Mouse (Mus musculus) hindbrain, embryonic 13.5 days (tissue): ENCODE data around the gene Lmf2. TPM values are rescaled to one million over a fixed set of nuclear protein-coding genes. Genes with fewer than 3 reads are reported as not detected.

ENCODE experiments used
- ATAC-seq: fragments of 200-750 bp; cut with Nextera tagmentation; 2 replicates; pipeline ENCODE4 v1.8.0; 2017; ENCODE audit warnings: moderate TSS enrichment; ENCODE audit not compliant: low FRiP score
- H3K27ac ChIP-seq: fragments of 300-500 bp; sonication (generic); 2 replicates; pipeline ENCODE4 v1.5.1; 2015; ENCODE audit warnings: inconsistent platforms, mild to moderate bottlenecking, moderate library complexity
- H3K27me3 ChIP-seq: fragments of 300-500 bp; sonication (generic); 2 replicates; pipeline ENCODE4 v1.6.1; 2015; ENCODE audit warnings: mild to moderate bottlenecking, inconsistent platforms
- H3K36me3 ChIP-seq: fragments of 300-500 bp; sonication (generic); 2 replicates; pipeline ENCODE4 v1.6.1; 2015; ENCODE audit warnings: mild to moderate bottlenecking, inconsistent platforms
- H3K4me1 ChIP-seq: fragments of 300-500 bp; sonication (generic); replicated peaks from 2 replicates; pipeline ENCODE4 v1.6.1; 2015; ENCODE audit warnings: inconsistent platforms
- H3K4me2 ChIP-seq: fragments of 300-500 bp; sonication (generic); 2 replicates; pipeline ENCODE4 v1.6.1; 2015; ENCODE audit warnings: inconsistent platforms, mild to moderate bottlenecking, moderate library complexity
- H3K4me3 ChIP-seq: fragments of 300-500 bp; sonication (generic); 2 replicates; pipeline ENCODE4 v1.5.1; 2015; ENCODE audit warnings: mild to moderate bottlenecking, inconsistent platforms
- H3K9ac ChIP-seq: fragments of 300-500 bp; sonication (generic); 2 replicates; pipeline ENCODE4 v1.6.1; 2015; ENCODE audit warnings: mild to moderate bottlenecking, inconsistent platforms
- H3K9me3 ChIP-seq: fragments of 300-500 bp; sonication (generic); 2 replicates; pipeline ENCODE4 v1.6.1; 2016; ENCODE audit warnings: inconsistent platforms
- WGBS: fragments of 180-500 bp; shearing (Covaris S2); methylation state at CpG from one replicate; pipeline ENCODE4 v1.1.7; 2015; 5-methylcytosine and 5-hydroxymethylcytosine counted together
- microRNA-seq: library from miRNA; unstranded; fragments of <30 nt; microRNA quantifications from one replicate; pipeline ENCODE4, GENCODE M21; 2016
- polyA plus RNA-seq: library from polyadenylated mRNA; unstranded; fragments of >200 nt; fragmentation: Nextera tagmentation; extraction: Ambion mirVana; gene quantifications from 2 replicates; pipeline ENCODE4 v1.2.1, GENCODE M21; 2015

The Lmf2 gene
- polyA plus RNA-seq, 1 experiment from 2014 or later = 32.6 TPM

GRCm38 (mm10) chr15:89313359-89313758 lies 42.1 kb downstream of the Lmf2 start:
- Histone ChIP-seq H3K27me3 (no peaks in the 10 kb centered on the region), H3K36me3 (no peaks in the 10 kb centered on the region), H3K27ac (no peak overlapping the region), H3K4me1 (peaks cover 55% of the 10 kb centered on the region), H3K9ac (peak overlapping the region; percentile 93), H3K4me2 (peak overlapping the region; percentile 92), H3K4me3 (peak overlapping the region; percentile 96), H3K9me3 (no peaks in the 10 kb centered on the region)
- WGBS = 79% methylated on average over 4 of the region's 4 CpGs
- no peak for ATAC-seq

- Histone ChIP-seq H3K9me3 (no peaks in the 10 kb centered on the region), H3K27me3 (no peaks in the 10 kb centered on the region), H3K36me3 (peaks cover 29% of the 10 kb centered on the region), H3K27ac (no peak overlapping the region), H3K4me3 (no peak overlapping the region), H3K4me1 (peaks cover 61% of the 10 kb centered on the region), H3K4me2 (no peak overlapping the region), H3K9ac (0 out of 2 replicates have a peak overlapping the region, but pooled peaks have one; percentile 35)
- ATAC-seq = no peak
- WGBS = 67% methylated on average over 6 of the region's 6 CpGs
Measured at GRCm38 (mm10) chr15:89309962-89310498, 45.4 kb downstream of the Lmf2 start.

DNA sequence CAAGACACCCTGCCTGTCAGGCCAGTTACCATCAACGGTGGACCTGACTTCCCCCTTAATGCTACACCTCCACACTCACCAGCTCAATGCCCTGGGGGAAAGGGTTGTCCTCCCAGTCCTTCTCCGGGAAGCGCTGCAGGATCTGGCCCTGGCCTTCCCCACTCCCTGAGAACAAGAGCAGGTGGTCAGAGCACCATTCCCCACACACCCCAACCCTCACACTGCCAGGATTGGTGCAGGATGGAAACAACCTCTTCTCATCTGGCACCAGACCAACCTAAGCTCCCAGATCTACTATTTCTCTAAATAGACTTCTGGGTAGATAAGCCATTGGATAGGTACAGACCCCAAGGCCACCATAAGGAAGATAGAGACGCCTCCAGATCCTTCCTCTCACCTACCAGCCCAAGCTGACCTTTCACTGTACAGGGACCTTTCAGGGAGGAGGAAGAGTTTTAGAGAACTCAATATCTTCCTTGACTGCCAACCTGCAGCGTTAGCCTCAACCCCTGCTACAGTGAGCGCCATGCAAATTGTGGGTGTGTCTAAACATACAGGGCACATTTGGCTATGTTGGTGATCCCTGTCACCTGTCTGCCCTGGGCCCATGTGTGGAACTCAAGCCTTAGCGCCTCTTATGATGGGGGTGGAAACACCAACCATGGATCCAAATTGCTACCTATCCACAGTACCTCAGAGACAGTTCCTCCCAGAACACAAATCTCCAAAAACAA lies 46.9 kb downstream of the Lmf2 start:
- WGBS = 84% methylated on average over 7 of the region's 7 CpGs
- no peaks in the 10 kb centered on the region for H3K27me3 ChIP-seq
- H3K27ac ChIP-seq = no peak overlapping the region
- no peaks in the 10 kb centered on the region for H3K9me3 ChIP-seq
- no peak overlapping the region for H3K9ac ChIP-seq
- no peak overlapping the region for H3K4me2 ChIP-seq
- H3K4me3 ChIP-seq = no peak overlapping the region
- H3K36me3 ChIP-seq = peaks cover 43% of the 10 kb centered on the region
- peaks cover 52% of the 10 kb centered on the region for H3K4me1 ChIP-seq
- ATAC-seq = no peak

DNA sequence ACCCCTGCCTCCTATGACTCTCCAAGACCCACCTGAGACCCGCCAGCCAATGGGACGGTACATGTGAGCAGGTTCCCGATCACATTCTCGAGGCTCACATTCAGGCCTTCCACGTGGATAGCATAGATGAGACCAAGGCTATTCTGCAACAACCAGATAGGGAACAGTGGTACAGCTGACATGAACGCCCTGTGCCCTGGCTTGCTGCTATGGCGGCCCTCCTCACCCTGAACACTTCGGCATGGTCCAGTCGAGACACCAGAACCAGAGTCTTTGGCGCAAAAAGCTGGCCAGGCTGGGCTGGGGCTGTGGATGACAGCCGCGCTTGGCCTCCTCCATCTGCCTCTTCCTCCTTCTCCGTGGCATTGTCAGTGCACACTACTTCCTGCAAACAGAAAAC lies 48.0 kb downstream of the Lmf2 start:
- Histone ChIP-seq H3K4me2 (no peak overlapping the region), H3K4me3 (no peak overlapping the region), H3K9me3 (no peaks in the 10 kb centered on the region), H3K27me3 (no peaks in the 10 kb centered on the region), H3K9ac (no peak overlapping the region), H3K27ac (no peak overlapping the region), H3K36me3 (peaks cover 54% of the 10 kb centered on the region), H3K4me1 (peaks cover 41% of the 10 kb centered on the region)
- ATAC-seq = no peak
- 93% methylated on average over 13 of the region's 13 CpGs for WGBS

- Histone ChIP-seq H3K36me3 (peaks cover 69% of the 10 kb centered on the region), H3K27me3 (no peaks in the 10 kb centered on the region), H3K27ac (no peak overlapping the region), H3K9ac (no peak overlapping the region), H3K4me1 (peaks cover 27% of the 10 kb centered on the region), H3K4me3 (no peak overlapping the region), H3K9me3 (no peaks in the 10 kb centered on the region), H3K4me2 (no peak overlapping the region)
- ATAC-seq = no peak
- WGBS = 36% methylated on average over 1 of the region's 1 CpGs
Measured at GRCm38 (mm10) chr15:89305966-89306365, 49.5 kb downstream of the Lmf2 start.

Small RNA genes within 50 kb of the gene (microRNA-seq; reads per million reads assigned to microRNA genes)
- gene Mir6959 = not detected

Other genes with a start within 250 kb of the Lmf2 start
- 17.5 and 18.9 TPM in 2 replicates for gene Tubgcp6, start 232.5 kb downstream of the Lmf2 start, polyA plus RNA-seq
- gene Hdac10, start 227.0 kb downstream of the Lmf2 start, polyA plus RNA-seq = 24.3 and 24.5 TPM in 2 replicates
- gene Mapk12, start 215.0 kb downstream of the Lmf2 start, polyA plus RNA-seq = 5.9 and 7.1 TPM in 2 replicates
- gene Mapk11, start 206.0 kb downstream of the Lmf2 start, polyA plus RNA-seq = 36.1 and 36.5 TPM in 2 replicates
- 99.2 and 104 TPM in 2 replicates for gene Plxnb2, start 174.9 kb downstream of the Lmf2 start, polyA plus RNA-seq
- gene Dennd6b, start 159.2 kb downstream of the Lmf2 start, polyA plus RNA-seq = 75.1 and 86.5 TPM in 2 replicates
- gene Ppp6r2, start 144.1 kb downstream of the Lmf2 start, polyA plus RNA-seq = 82.8 and 87.3 TPM in 2 replicates
- gene Sbf1, start 40.3 kb downstream of the Lmf2 start, polyA plus RNA-seq = 78.4 and 83.3 TPM in 2 replicates
- gene Adm2, start 32.9 kb downstream of the Lmf2 start, polyA plus RNA-seq = not detected in 2 replicates
- gene Miox, start 21.3 kb downstream of the Lmf2 start, polyA plus RNA-seq = not detected in 2 replicates
- gene Ncaph2, start 60 bp upstream of the Lmf2 start, polyA plus RNA-seq = 104 TPM in 2 replicates
- 10.9 and 11.3 TPM in 2 replicates for gene Sco2, start 18.2 kb upstream of the Lmf2 start, polyA plus RNA-seq
- gene Tymp, start 21.4 kb upstream of the Lmf2 start, polyA plus RNA-seq = 2.2 and 2.4 TPM in 2 replicates
- gene Odf3b, start 23.6 kb upstream of the Lmf2 start, polyA plus RNA-seq = 2.4 and 3.4 TPM in 2 replicates
- gene Klhdc7b, start 29.3 kb upstream of the Lmf2 start, polyA plus RNA-seq = 0.05 TPM in 1 of 2 replicates, not detected in the other
- gene Syce3, start 54.8 kb upstream of the Lmf2 start, polyA plus RNA-seq = not detected in 2 replicates
- gene Cpt1b, start 70.2 kb upstream of the Lmf2 start, polyA plus RNA-seq = 0.99 and 1.3 TPM in 2 replicates
- gene C730034F03Rik, start 73.9 kb upstream of the Lmf2 start, polyA plus RNA-seq = 5.4 and 8.2 TPM in 2 replicates
- gene Gm44502, start 74.0 kb upstream of the Lmf2 start, polyA plus RNA-seq = not detected in 2 replicates
- gene Chkb, start 74.2 kb upstream of the Lmf2 start, polyA plus RNA-seq = 92.7 and 98.4 TPM in 2 replicates
- gene Mapk8ip2, start 98.3 kb upstream of the Lmf2 start, polyA plus RNA-seq = 74.0 and 80.1 TPM in 2 replicates
- gene Arsa, start 121.8 kb upstream of the Lmf2 start, polyA plus RNA-seq = 19.7 and 21.2 TPM in 2 replicates
- 11.0 and 12.1 TPM in 2 replicates for gene Shank3, start 144.0 kb upstream of the Lmf2 start, polyA plus RNA-seq
- gene Acr, start 212.7 kb upstream of the Lmf2 start, polyA plus RNA-seq = 1.5 and 2.0 TPM in 2 replicates
- gene Rabl2, start 236.3 kb upstream of the Lmf2 start, polyA plus RNA-seq = 72.5 and 73.7 TPM in 2 replicates